Mouse (Mus musculus) urinary bladder, adult 18-20 months (tissue): ENCODE measurements around the gene Lgr4.
"Not testable (repeated sequence)": the region's sequence is repeated elsewhere in the genome, so short reads cannot be mapped to it uniquely, and the experiment has no call there.

Experiments used
- DNase-seq, 2 experiments: peaks; one replicate each; pipeline ENCODE4 v3.0.0; 2022; ENCODE audit warnings: low spot score in 2 of 2, mixed read lengths in 2 of 2

Gene Lgr4

GRCm38 (mm10) chr2:109917496-109918413 lies at the start of gene Lgr4:
Gene Lgr4, plus strand, starts transcription at chr2:109917647.
- peak; percentile 95 for DNase-seq

GRCm38 (mm10) chr2:109879429-109879828 lies 38.0 kb upstream of the Lgr4 start:
- DNase-seq, result not testable (repeated sequence)

GRCm38 (mm10) chr2:109881111-109881510 lies 36.3 kb upstream of the Lgr4 start:
- no peak for DNase-seq

GRCm38 (mm10) chr2:109881625-109882024 lies 35.8 kb upstream of the Lgr4 start:
- no peak for DNase-seq

- no peak for DNase-seq
Observed at GRCm38 (mm10) chr2:109884106-109884505, 33.3 kb upstream of the Lgr4 start.

GRCm38 (mm10) chr2:109884507-109884906 lies 32.9 kb upstream of the Lgr4 start:
- DNase-seq, result no peak

- DNase-seq, result no peak
Observed at GRCm38 (mm10) chr2:109890068-109890467, 27.4 kb upstream of the Lgr4 start.

- peak; percentile 78 to 94 for DNase-seq
Observed at GRCm38 (mm10) chr2:109890597-109890996, 26.9 kb upstream of the Lgr4 start, which contains the start of gene Lin7c. Gene Lin7c, plus strand, starts transcription at chr2:109890853.

GRCm38 (mm10) chr2:109891031-109891430 lies 26.4 kb upstream of the Lgr4 start:
- DNase-seq, result peak in 1 of 2 experiments; percentile 62

- no peak for DNase-seq
Observed at GRCm38 (mm10) chr2:109891471-109891870, 26.0 kb upstream of the Lgr4 start.

- no peak for DNase-seq
Observed at GRCm38 (mm10) chr2:109896311-109896710, 21.1 kb upstream of the Lgr4 start.

GRCm38 (mm10) chr2:109902869-109903268 lies 14.6 kb upstream of the Lgr4 start:
- DNase-seq, result no peak

GRCm38 (mm10) chr2:109904171-109904821 lies 13.2 kb upstream of the Lgr4 start:
- peak in 1 of 2 experiments; percentile 74 for DNase-seq

- DNase-seq, result no peak
Observed at GRCm38 (mm10) chr2:109909122-109909521, 8.3 kb upstream of the Lgr4 start.

- DNase-seq, result no peak
Observed at GRCm38 (mm10) chr2:109912216-109912615, 5.2 kb upstream of the Lgr4 start.

- no peak for DNase-seq
Observed at GRCm38 (mm10) chr2:109912766-109913165, 4.7 kb upstream of the Lgr4 start.

- DNase-seq, result no peak
Observed at GRCm38 (mm10) chr2:109913241-109913640, 4.2 kb upstream of the Lgr4 start.

- DNase-seq, result no peak
Observed at GRCm38 (mm10) chr2:109914601-109915000, 2.8 kb upstream of the Lgr4 start.

- no peak for DNase-seq
Observed at GRCm38 (mm10) chr2:109916782-109917495, 508 bp upstream of the Lgr4 start.

- no peak for DNase-seq
Observed at GRCm38 (mm10) chr2:109918592-109919262, 1.3 kb downstream of the Lgr4 start.

GRCm38 (mm10) chr2:109920471-109920870 lies 3.0 kb downstream of the Lgr4 start:
- no peak for DNase-seq
